Mouse (Mus musculus) embryo, embryonic 10.5 days (tissue): ENCODE results near the gene Nhp2.
"Not testable (repeated sequence)": the region's sequence is repeated elsewhere in the genome, so short reads cannot be mapped to it uniquely, and the experiment has no call there.

ENCODE experiments used
- DNase-seq: peaks from one replicate; pipeline ENCODE4 v3.0.0-alpha.2; 2015; ENCODE audit warnings: low spot score

Nhp2 gene

GRCm38 (mm10) chr11:51658291-51658690, 38.8 kb downstream of the Nhp2 start:
- DNase-seq: no peak

GRCm38 (mm10) chr11:51658705-51659104, 39.2 kb downstream of the Nhp2 start:
- no peak for DNase-seq

- no peak for DNase-seq
These were observed 42.4 kb downstream of the Nhp2 start for GRCm38 (mm10) chr11:51661867-51662365.

- no peak for DNase-seq
These were observed 43.1 kb downstream of the Nhp2 start for GRCm38 (mm10) chr11:51662632-51663031.

- not testable (repeated sequence) for DNase-seq
These were observed 45.2 kb downstream of the Nhp2 start for GRCm38 (mm10) chr11:51664747-51665146.

- DNase-seq: no peak
These were observed 51.3 kb downstream of the Nhp2 start for GRCm38 (mm10) chr11:51670846-51671245.

- no peak for DNase-seq
These were observed 51.8 kb downstream of the Nhp2 start for GRCm38 (mm10) chr11:51671376-51671775.

- DNase-seq: no peak
These were observed 53.8 kb downstream of the Nhp2 start for GRCm38 (mm10) chr11:51673291-51673690.
